Mouse (Mus musculus) megakaryocyte, adult 5-6 weeks (primary cell): ENCODE results near the gene Begain. TPM values are rescaled to one million over a fixed set of nuclear protein-coding genes. Genes with fewer than 3 reads are reported as not detected.

Experiments
- ATAC-seq: 2 replicates; pipeline ENCODE4 v1.8.0; 2016; ENCODE audit warnings: mild to moderate bottlenecking, inconsistent platforms; ENCODE audit not compliant: poor library complexity, severe bottlenecking
- total RNA-seq, 2 experiments: library from RNA; stranded (forward) in 1 of 2; stranded (reverse) in 1 of 2; fragments of 153-499, 151-499 nt in 1 of 2; fragments of 221-1000, 200-1000 nt in 1 of 2; gene quantifications; 2 replicates each; pipeline versions ENCODE4 v1.2.3 to v1.2.4; 2015 to 2017

Gene Begain
- total RNA-seq (2015) (not detected in 2 replicates), total RNA-seq (2017) (not detected in 2 replicates)

DNA sequence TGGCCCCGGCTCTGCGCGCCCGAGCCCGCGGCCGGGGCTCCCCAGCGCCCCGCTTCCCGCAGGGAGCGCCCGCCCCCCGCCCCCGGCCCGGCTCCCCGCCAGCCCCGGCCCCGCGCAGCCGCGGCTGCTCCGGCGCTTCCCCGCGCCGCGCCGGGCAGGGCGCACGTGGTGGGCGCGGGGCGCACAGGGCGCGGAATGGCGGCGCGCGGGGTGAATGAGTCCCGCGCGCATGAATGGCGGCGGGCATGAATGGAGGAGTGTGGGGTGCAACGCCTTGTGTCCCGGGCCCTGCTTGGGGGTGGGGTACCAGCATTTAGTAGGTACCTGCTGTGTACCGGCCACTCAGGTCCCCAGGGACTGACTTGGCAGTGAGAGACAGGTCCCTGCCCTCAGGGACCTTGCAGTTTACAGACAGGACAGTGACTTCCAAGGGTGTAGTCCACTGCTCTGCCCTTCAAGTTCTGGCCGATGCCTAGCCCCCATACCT, at the start of gene Begain:
TSS of gene Begain (minus strand) at position 51 of the 487 bp plus-strand sequence.
- ATAC-seq, result no peak

DNA sequence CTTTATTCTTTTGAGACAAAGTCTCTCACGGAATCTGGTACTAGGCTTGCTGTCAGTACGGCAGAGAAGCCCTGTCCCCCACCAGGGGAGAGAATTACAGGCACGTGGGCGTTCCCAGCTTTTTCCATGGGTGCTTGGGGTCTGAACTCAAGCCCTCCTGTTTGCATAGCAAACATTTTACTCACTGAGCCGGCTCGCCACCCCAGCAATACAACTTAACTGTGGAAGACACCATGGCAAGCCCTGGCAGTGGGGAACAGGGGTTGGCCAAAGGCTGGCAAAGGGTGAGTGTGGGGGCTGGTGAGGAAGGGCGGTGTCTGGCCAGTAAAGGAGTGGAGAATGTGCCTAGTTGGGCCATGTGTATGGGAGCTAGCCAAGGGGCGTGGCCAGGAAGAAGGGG, 47.7 kb upstream of the Begain start:
- no peak for ATAC-seq

DNA sequence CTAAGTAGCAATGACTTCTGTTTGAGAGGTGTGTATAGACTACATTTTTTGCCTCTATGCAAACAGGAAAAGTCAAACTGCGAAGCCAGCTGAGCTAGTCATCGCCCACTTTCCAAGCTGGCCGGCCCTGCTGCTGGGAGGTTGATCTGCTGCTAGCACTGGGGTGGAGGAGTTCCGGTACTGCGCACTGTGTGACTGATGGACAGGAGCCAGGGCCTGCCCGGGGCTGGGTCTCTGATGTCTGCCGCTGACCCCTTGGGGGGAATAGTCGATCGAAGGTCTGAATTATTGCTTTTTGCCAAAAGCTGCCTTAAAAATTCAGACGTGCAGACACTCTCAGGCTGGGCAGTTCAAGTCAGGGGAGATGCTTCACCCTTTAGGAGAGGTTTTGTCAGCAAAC, 47.1 kb upstream of the Begain start:
- no peak for ATAC-seq

DNA sequence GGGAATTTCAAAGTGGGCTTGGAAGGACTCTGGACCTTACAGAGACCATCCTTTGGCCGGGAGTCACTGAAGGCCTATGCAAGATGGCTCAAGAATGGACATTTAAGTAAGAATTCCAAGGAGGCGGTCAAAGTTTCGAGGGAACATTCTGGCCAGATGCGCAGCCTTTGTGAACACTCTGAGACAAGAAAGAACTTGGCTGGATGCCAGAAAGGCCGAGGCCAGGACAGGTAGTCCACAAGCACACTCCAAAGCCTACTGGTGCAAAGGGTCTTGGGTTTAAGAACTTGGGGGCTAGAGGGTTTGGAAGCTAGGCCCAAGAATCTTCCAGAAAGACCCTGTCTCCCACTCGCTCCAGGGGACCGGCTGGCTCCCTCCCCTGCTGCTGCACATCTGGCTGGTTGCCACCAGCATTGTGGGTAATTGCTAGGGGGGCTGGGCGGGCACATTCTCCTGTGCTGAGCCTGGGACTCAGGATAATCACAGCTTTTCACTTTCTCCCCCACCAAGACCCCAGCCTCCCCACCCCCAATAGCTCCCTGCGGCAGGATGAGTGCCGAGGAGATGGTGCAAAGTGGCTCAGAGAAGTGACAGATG, 45.1 kb upstream of the Begain start:
- ATAC-seq, result no peak

DNA sequence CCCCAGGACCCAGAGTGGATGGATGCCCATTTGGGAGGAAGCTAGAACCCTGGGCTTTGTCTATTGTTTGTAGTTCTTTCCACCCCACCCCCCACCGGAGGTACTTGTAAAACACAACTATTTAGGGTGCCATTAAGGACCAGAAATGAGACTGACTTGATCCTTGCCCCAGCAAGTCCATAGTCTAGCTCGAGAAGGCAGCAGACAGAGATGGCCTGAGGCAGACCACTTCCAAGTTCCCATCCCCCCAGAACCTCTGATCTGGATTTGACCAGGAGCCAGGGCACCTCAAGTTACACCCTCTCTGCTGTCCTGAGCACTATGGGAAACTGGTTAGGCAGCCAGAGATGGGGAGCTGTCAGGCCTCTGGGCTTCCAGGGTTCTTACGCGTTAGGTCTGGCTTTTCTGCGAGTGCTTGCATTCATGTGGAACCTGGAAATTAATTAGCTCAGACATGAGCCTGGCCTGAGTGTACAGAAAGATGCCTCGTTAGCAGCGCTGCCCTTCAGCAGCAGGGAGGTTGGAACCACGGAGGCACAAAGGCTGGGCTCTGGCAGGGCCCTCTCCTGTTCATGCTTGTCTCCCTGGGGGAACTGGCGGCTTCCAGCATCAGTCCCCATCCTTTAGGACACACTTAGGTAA, 44.5 kb upstream of the Begain start:
- no peak for ATAC-seq

DNA sequence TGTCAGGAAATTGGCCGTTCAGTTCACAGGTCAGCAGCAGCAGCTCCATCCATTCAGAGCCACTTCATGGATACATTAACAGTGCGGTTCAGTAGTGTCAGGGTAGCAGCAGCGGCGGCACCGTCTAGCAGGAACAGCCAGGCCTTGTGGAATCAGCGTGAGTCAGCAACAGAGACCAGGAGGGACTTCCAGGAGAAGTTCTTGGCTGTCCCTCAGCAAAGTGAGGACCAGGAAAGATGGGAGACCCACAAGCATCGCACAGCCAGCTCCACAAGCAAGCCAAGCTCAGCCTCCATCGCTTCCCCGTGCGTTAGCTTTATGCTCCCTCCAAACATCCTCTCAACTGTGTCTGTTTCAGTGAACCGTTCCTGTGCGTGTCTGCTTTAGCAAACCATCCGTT, 40.9 kb upstream of the Begain start:
- ATAC-seq, result no peak

DNA sequence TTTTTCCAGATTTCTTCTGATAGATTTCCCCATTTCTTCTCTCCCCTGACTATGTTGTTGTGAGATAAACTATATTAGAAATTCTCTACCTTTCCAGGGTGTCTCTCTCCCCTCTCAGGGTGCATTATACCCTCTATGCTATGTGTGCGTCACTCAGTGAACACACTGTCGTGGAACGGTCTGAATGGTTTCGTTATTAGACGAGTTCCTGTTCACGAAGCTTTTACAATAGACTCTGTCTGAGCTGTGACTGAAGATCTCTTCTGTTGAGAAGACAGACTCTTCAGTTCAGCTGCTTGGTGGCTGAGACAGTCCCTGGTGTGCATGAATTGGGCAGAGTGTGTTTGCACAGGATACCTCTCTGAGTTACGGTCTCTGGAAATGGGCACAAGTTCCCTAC, 32.4 kb upstream of the Begain start:
- no peak for ATAC-seq

DNA sequence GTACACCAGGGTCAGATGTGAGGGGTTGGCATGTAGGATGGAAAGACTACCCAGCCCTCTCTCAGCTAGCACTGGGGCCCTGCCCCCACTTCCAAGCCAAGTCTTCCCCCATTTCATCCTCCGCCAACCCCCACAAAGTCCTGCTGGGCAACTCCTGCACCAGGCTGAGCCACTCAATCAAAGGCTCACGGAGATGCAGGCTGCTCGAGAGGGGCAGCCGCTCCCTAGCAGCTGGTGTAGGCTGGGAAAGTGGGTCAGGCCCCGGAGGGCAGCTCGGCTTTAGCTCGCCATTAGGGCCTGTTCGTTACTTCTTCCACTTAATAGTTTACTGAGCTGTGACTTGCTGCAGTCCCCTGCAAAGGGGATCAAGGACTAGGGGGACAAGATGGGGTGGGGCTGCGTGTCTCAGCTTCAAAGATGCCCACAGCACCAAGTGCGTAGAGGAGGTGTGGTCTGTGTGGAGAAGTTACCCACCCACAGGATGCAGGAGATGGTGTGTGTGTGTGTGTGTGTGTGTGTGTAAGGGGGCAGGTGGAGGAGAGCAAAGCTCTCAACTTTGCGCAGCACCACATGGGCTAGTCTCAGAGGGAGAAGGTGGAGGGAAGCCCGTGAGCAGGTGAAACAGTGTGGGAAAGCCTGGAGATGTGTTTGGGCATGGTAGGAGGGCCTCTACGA, 22.6 kb upstream of the Begain start:
- ATAC-seq, result no peak

DNA sequence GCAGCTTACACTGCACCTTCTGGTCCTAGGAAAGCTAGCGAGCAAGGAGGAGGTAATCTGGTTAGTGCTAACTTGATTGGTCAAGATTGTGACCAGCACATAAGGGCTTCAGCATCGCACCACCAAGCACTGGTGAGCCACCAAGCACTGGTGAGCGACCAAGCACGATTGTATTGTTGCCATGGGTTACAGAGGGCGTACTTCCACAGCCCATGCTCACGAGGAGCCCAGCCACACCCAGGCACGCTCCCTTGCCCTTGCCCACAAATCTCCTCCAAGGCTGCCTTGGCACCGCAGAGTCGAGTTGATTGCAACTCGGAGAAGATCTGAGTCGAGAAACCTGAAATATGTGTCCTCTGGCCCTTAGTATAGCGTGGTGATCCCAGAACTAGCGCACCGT, 22.0 kb upstream of the Begain start:
- no peak for ATAC-seq

DNA sequence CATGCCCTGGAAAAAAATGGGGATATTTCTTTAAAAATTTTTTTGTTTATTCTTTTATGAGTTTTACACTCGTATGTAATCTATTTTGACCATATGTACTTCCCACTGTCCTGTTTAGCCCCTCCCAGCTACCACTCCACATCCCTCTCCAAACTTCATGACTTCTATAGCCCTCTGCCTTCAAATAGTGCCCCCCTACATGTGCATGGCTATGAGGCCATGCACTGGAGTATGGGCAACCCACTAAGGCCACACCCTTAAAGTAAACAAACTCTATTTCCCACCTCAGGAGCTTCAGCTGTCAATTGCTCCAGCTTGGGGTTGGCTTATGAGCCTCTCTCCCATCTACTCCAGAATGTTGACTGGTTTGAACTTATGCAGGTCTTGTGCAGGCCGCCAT, 18.1 kb upstream of the Begain start:
- no peak for ATAC-seq

DNA sequence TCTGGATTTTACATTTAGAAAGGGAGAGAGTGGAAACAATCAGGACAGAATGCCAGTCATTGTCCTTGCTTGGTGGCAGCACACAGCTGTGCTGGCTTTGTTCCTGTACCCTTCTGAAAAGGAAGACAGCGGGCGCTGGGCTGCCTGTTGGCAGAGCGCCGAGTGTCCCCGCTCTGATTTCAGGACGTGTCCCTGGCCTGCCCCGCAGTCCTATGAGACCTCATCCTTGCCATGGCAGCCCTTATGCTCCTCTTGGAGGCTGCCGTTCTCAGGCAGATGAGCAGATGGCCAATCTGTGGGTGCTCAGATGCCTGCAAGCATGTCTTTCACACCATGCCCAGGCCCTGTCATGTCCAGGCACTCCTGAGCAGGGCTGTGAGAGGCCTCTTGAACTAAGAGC, 17.7 kb upstream of the Begain start:
- ATAC-seq, result no peak

DNA sequence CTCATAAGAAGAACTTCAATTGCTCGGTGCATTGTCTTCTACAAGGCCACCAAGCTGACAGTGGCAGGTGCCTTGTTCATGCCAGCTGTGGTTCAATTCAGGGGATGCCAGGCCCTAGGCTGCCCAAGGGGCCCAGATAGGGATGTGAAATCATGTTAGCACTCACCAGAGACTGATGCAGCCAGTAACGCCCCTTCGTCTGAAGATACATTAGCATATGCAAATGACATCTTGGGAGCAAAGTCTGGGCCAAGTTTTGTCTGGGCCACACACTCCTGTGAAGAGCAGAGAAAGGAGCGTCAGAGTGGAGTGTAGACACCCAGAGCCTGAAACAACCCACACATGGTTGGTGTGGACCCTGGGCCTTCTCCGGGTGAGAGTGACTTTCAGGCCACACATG, 17.0 kb upstream of the Begain start:
- ATAC-seq, result no peak

DNA sequence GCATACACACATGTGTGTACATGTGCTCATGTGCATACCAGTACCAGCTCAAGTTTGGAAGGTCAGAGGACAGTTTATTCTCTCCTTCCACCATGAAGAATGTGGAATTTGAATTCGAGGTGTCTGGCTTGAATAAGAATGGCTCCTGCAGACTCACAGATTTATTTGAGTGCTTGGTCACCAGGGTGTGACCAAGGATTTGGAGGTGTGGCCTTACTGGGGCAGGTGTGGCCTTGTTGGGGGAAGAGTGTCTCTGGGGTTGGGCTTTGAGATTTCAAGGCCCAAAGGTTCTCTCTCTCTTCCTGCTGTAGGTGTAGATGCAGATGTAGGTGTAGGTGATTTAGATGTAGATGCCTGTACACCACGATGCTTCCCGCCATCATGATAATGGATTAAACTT, 15.5 kb upstream of the Begain start:
- ATAC-seq, result no peak

DNA sequence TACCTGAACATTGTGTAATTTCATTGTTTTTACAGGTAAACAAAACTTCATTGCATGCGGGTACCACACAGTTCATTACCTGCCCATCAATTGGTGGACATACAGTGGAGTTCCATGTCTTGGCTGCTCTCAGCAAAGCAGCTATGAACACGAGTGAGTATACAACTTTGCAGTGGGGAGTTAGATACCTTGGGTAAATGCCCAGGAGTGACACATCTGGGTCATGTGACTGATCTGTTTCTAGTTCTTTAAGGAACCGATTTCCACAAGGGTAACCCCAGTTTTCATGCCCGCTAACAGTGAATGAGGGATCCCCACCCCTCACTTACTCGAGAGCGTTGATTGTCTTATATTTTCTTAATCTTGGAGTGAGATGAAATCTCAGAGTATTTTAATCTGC, 9.0 kb upstream of the Begain start:
- ATAC-seq, result no peak

DNA sequence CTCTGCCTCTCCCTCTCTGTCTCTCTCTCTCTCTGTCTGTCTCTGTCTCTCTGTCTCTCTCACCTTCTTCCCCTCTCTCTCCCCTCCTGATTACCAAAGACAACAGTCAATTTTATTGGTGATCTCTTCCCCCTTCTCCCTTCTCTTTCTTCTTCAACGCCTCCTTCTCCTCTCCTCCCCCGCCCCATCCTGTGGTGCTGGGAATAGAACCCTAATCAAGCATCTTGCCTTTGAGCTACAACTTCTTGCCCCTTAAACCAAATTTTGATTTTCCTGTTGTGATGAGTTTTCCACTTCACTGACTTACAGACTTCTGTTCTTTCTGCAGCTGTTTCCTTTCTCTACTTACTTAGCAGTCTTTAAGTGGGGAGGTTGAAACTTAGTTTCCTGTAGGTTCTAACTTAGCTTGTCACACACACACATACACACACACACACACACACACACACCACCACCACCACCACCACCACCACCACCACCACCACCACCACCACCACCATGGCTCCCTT, 6.8 kb upstream of the Begain start:
- no peak for ATAC-seq

DNA sequence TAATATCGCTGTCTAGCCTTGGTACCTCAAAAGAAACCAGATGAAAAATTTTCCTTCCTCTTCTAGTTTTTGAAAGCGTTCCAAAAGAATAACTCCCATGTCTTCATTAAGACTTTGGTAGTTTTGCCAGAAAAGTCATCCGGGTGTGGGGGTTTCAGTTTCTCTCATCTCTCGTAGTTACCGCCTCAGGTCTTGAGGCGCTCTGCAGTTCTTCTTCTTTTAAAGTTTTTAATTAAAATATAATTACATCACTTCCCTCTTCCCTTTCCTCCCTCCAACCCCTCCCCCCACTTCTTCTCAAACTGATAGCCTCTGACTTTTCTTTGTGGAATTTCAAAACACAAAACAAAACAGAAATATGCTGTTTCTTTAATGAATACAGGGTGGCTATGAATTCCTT, 6.1 kb upstream of the Begain start:
- ATAC-seq, result peak; percentile 43; the same call in 1 of the 2 replicates

DNA sequence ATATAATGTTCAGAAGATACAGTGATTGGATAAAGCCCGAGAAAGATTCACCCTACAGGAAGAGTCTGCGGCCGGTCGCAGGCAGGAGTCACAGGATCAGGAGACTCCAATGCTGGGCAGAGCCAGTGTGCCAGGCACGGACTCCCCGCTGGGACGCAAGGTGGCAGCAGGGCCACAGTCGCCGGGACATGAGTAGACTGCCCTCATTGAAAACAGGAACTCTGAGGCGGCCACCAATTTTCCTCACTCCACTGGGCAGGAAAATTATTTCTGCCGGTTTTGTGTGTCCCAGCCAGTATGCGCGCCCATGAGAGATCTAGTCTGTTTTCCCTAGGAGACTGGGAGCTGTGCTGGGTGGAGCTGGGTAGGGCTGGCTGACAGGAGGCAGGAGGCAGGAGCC, 3.2 kb upstream of the Begain start:
- no peak for ATAC-seq

DNA sequence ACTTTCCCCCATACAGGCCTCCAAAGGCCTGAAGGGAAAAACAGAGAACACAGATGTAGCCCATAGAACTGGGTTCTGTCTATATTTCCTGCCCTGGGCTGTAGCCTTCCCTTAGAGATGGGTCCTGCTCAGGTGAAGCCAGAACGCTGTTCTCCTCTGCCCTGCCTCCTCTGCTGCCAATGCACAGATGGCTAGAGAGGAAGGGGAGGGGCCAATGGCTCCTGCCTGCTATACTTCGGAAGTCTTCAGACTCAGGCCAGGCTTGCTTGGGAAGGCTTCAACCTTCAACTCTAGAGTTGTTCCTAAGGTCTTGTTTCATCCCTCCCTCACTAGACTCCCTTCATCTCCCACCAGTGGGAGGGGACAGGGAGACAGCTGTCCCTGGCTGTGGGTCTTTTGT, 1.7 kb upstream of the Begain start:
- no peak for ATAC-seq

DNA sequence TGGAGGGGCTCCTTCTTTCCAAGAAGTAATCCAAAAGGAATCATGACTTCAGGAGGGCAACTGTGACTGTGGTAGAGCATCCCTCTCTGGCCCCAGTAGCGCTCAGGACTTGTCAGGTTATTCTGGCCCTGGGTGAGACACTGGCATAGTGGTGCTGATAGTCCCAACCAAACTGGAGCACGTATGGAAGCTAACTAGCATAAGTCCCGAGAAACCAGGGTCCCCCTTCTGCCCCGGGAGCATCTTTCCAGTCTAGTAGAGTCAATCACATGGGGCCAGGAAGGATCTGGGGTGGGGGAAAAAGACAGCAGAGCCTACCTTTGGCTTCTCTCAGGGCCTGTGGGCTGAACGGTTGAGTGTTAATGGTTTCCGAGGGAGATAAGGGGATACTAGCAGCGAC, 721 bp upstream of the Begain start:
- ATAC-seq, result no peak

DNA sequence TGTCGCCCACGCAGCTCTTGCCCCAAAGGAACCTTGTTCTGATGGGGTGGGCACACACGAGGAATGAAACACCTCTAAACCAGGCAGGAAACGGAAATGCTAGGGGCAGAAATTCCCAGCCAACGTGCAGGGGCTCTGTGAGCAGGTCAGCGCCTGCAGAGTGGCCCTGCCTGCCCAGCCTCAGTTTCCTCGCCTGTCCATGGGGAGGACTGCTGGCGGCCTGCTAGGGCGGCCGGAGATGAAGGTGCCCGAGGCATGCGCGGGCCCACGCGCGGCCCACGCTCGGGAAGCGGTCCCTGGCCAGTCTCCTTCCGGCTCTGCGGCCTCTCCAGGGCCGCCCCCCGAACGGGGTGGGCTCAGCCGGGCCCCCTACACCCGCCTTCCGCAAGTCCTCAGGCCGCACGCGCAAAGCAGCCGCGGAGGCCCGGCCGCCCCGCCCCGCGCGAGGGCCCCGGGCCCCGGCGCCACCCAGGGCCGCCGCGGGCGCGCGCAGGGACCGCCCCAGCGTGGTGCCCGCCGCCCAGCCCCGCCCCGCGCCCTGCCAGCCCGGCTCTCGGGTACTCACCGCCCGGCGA, 369 bp downstream of the Begain start:
- ATAC-seq, result peak; percentile 33; the same call in 1 of the 2 replicates

DNA sequence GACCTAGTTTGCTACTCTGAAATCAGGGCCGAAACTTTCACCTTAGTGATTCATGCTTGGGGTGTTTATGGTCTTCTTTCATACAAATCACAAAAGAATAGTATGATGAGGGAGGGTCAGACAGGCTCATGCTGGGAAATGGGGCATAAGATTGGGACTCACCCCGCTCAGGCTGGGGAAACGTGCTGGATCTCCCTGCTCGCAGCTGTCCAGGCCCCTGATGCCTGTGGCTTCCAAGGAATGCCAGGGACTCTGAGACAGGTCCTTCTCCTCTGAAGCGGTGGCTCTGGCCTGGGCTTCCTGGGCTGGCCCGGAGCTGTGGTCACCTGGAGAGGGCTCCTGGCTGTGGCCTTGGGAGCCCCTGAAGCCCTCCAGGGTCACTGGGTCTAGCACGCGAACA, 9.4 kb downstream of the Begain start:
- ATAC-seq, result no peak

DNA sequence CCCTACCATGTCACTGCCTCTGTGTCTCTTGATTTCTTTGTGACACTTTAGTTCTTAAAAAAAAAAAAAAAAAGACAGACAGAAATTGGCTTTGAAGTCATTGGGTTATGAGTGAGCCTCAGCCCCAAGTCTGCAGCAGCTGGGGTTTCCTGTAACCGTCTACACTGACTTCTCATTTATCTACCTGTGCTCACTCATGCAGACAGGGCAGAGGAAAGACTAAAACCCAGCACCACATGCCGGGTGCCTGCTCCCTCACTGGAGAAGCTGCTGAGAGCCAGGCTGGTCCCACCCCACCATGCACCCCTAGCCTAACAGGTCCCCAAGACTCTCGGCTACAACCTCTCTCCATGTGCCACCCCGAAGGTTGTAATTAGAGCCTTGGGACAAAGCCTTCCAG, 10.3 kb downstream of the Begain start:
- no peak for ATAC-seq
